Mouse (Mus musculus): ENCODE measurements at regions not wholly inside any gene's neighbourhood (a gene's known extent, or its start where the extent isn't known, plus 50 kb on each side); places are given as distances from the start of the nearest gene placed in this dataset.
"Not testable (repeated sequence)": the region's sequence is repeated elsewhere in the genome, so short reads cannot be mapped to it uniquely, and the experiment has no call there.

GRCm38 (mm10) chr14:86307806-86308205, 833.2 kb downstream of the Diaph3 start:
- Histone ChIP-seq H3K4me3 (ENCODE audit: insufficient read depth, low read depth, low read length) (no peak overlapping the region), H3K4me1 (ENCODE audit: control insufficient read depth, insufficient read depth, low read length) (no peaks in the 10 kb centered on the region), H3K27ac (ENCODE audit: insufficient read depth, low read depth, low read length) (no peak overlapping the region)
- 50% methylated on average over 2 of the region's 2 CpGs for WGBS
- TF ChIP-seq POLR2A (IDR thresholded peaks at IDR 0.05; ENCODE audit: insufficient read depth, low read depth, low read length) = no peak
- TF ChIP-seq CTCF (IDR thresholded peaks at IDR 0.05; ENCODE audit: insufficient read depth, low read depth, low read length) = no peak

GRCm38 (mm10) chr14:86301666-86302065, 839.4 kb downstream of the Diaph3 start:
- TF ChIP-seq CTCF (IDR thresholded peaks at IDR 0.05; ENCODE audit: insufficient read depth, low read depth, low read length) (no peak), POLR2A (IDR thresholded peaks at IDR 0.05; ENCODE audit: insufficient read depth, low read depth, low read length) (no peak)
- Histone ChIP-seq H3K4me3 (ENCODE audit: insufficient read depth, low read depth, low read length) (no peak overlapping the region), H3K27ac (ENCODE audit: insufficient read depth, low read depth, low read length) (no peak overlapping the region), H3K4me1 (ENCODE audit: control insufficient read depth, insufficient read depth, low read length) (no peaks in the 10 kb centered on the region)
- 85% methylated on average over 5 of the region's 5 CpGs for WGBS

DNA sequence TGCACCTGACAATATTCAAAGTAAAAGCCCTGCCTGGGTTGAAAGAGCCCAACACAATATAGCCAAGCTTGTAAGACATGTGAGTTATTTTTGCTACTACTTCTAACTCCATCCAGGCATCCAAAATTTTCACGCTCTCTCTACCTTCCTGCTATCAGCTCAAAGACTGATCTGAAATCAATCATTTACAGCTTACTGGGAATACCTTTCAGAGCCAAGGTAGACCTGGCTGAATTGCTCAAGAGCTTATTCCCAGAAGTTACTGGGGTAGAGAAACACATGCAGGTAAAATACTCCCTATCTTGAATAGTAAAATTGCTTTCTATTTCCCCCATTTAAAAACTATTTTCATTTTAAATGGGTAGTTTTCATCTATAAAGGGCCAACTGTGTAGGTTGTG, 840.2 kb downstream of the Diaph3 start:
- no peaks in the 10 kb centered on the region for H3K4me1 ChIP-seq (ENCODE audit: control insufficient read depth, insufficient read depth, low read length)
- no peak overlapping the region for H3K4me3 ChIP-seq (ENCODE audit: insufficient read depth, low read depth, low read length)
- WGBS = 97% methylated on average over 1 of the region's 1 CpGs
- H3K27ac ChIP-seq (ENCODE audit: insufficient read depth, low read depth, low read length) = no peak overlapping the region
- TF ChIP-seq CTCF (IDR thresholded peaks at IDR 0.05; ENCODE audit: insufficient read depth, low read depth, low read length) (no peak), POLR2A (IDR thresholded peaks at IDR 0.05; ENCODE audit: insufficient read depth, low read depth, low read length) (no peak)

GRCm38 (mm10) chr14:86297991-86298390, 843.0 kb downstream of the Diaph3 start:
- 49% methylated on average over 2 of the region's 2 CpGs for WGBS
- no peak for TF ChIP-seq POLR2A (IDR thresholded peaks at IDR 0.05; ENCODE audit: insufficient read depth, low read depth, low read length)
- TF ChIP-seq CTCF (IDR thresholded peaks at IDR 0.05; ENCODE audit: insufficient read depth, low read depth, low read length) = no peak
- H3K4me3 ChIP-seq (ENCODE audit: insufficient read depth, low read depth, low read length) = no peak overlapping the region
- H3K4me1 ChIP-seq (ENCODE audit: control insufficient read depth, insufficient read depth, low read length) = no peaks in the 10 kb centered on the region
- H3K27ac ChIP-seq (ENCODE audit: insufficient read depth, low read depth, low read length) = no peak overlapping the region

- not testable (repeated sequence) for H3K4me1 ChIP-seq (ENCODE audit: control insufficient read depth, insufficient read depth, low read length); H3K27ac ChIP-seq (ENCODE audit: insufficient read depth, low read depth, low read length); H3K4me3 ChIP-seq (ENCODE audit: insufficient read depth, low read depth, low read length)
- whole genome bisulfite sequencing = 96% methylated on average over 5 of the region's 5 CpGs
Observed at GRCm38 (mm10) chr14:86294606-86295005, 846.4 kb downstream of the Diaph3 start.

GRCm38 (mm10) chr14:86293804-86294203, 847.2 kb downstream of the Diaph3 start:
- WGBS = 73% methylated on average over 1 of the region's 1 CpGs
- no peaks in the 10 kb centered on the region for H3K4me1 ChIP-seq (ENCODE audit: control insufficient read depth, insufficient read depth, low read length)

GRCm38 (mm10) chr14:86293371-86293770, 847.7 kb downstream of the Diaph3 start:
- TF ChIP-seq POLR2A (IDR thresholded peaks at IDR 0.05; ENCODE audit: insufficient read depth, low read depth, low read length) (no peak), CTCF (IDR thresholded peaks at IDR 0.05; ENCODE audit: insufficient read depth, low read depth, low read length) (no peak)

More at GRCm38 (mm10) chr14:86293804-86294203, 847.2 kb downstream of the Diaph3 start:
- Histone ChIP-seq H3K4me3 (ENCODE audit: insufficient read depth, low read depth, low read length) (no peak overlapping the region), H3K27ac (ENCODE audit: insufficient read depth, low read depth, low read length) (no peak overlapping the region)
- no peak for TF ChIP-seq CTCF (IDR thresholded peaks at IDR 0.05; ENCODE audit: insufficient read depth, low read depth, low read length)
- no peak for TF ChIP-seq POLR2A (IDR thresholded peaks at IDR 0.05; ENCODE audit: insufficient read depth, low read depth, low read length)

DNA sequence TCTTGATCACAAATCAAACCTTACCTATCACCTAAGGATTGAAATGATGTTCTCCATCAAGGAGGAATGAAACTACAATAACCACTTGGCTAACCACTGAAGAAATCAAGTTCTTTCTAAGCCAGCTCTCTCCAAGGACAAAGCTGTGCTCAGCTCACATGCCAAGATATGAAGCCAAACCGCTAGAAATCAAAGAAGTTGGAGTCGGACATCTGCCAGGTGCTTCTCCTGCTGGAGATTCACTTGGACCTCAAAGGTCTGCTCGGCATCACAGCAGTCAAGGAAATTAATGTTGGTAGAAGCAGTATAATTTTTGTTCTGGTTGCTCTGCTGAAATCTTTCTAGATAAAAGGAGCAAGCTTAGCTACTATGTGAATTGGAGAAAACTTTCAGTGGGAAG, 850.5 kb downstream of the Diaph3 start:
- no peak overlapping the region for H3K4me3 ChIP-seq (ENCODE audit: insufficient read depth, low read depth, low read length)
- H3K27ac ChIP-seq (ENCODE audit: insufficient read depth, low read depth, low read length) = no peak overlapping the region
- TF ChIP-seq CTCF (IDR thresholded peaks at IDR 0.05; ENCODE audit: insufficient read depth, low read depth, low read length) = no peak
- no peak for TF ChIP-seq POLR2A (IDR thresholded peaks at IDR 0.05; ENCODE audit: insufficient read depth, low read depth, low read length)
- 95% methylated on average over 3 of the region's 3 CpGs for WGBS
- H3K4me1 ChIP-seq (ENCODE audit: control insufficient read depth, insufficient read depth, low read length) = no peaks in the 10 kb centered on the region

More at GRCm38 (mm10) chr14:86293371-86293770, 847.7 kb downstream of the Diaph3 start:
- WGBS = 59% methylated on average over 3 of the region's 3 CpGs
- Histone ChIP-seq H3K4me3 (ENCODE audit: insufficient read depth, low read depth, low read length) (no peak overlapping the region), H3K27ac (ENCODE audit: insufficient read depth, low read depth, low read length) (no peak overlapping the region), H3K4me1 (ENCODE audit: control insufficient read depth, insufficient read depth, low read length) (no peaks in the 10 kb centered on the region)

DNA sequence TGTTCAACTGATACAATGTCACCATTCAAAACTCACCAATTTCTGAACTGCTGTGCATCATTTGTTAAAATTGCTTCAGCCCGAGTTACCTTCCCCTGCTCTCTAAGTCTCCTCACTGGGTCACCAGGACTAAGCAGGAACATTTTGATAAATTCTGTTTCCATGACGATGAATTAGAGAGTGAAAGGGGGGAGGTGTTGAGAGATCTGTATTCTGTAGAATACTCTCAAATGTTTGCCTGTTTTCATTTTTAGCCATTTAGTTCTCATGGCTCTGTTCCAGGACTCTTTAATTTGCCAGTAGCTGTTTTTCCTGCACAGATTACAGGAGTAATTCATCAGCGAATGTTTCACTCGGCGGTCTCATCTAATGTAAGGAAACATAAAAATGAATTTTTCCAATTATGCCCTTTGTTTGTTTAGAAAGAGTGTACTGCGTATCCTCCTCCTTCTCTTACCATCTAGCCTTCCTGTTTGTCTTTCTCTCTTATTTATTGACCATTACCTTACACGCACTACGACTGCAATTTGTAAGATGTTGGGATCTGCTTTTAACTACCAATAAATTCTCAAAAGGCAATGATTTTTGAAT, 879.3 kb downstream of the Diaph3 start:
- no peak overlapping the region for H3K27ac ChIP-seq (ENCODE audit: insufficient read depth, low read depth, low read length)
- H3K4me3 ChIP-seq (ENCODE audit: insufficient read depth, low read depth, low read length) = no peak overlapping the region
- H3K4me1 ChIP-seq (ENCODE audit: control insufficient read depth, insufficient read depth, low read length) = no peaks in the 10 kb centered on the region

GRCm38 (mm10) chr14:86254196-86254595, 886.8 kb downstream of the Diaph3 start:
- H3K27ac ChIP-seq (ENCODE audit: insufficient read depth, low read depth, low read length) = no peak overlapping the region
- 29% methylated on average over 1 of the region's 1 CpGs for WGBS
- H3K4me1 ChIP-seq (ENCODE audit: control insufficient read depth, insufficient read depth, low read length) = no peaks in the 10 kb centered on the region
- TF ChIP-seq CTCF (IDR thresholded peaks at IDR 0.05; ENCODE audit: insufficient read depth, low read depth, low read length) = no peak
- TF ChIP-seq POLR2A (IDR thresholded peaks at IDR 0.05; ENCODE audit: insufficient read depth, low read depth, low read length) = no peak
- no peak overlapping the region for H3K4me3 ChIP-seq (ENCODE audit: insufficient read depth, low read depth, low read length)

More for the DNA sequence above, 879.3 kb downstream of the Diaph3 start:
- WGBS = 37% methylated on average over 8 of the region's 8 CpGs
- TF ChIP-seq POLR2A (IDR thresholded peaks at IDR 0.05; ENCODE audit: insufficient read depth, low read depth, low read length) (no peak), CTCF (IDR thresholded peaks at IDR 0.05; ENCODE audit: insufficient read depth, low read depth, low read length) (no peak)

All from olfactory bulb, adult 2 months (tissue).